Mouse (Mus musculus): ENCODE results near the gene Tpm3.

- no peak for TF ChIP-seq CTCF (conservative IDR thresholded peaks at IDR 0.05 in 1 of 2, IDR thresholded peaks at IDR 0.05 in 1 of 2; ENCODE audit: low read depth in 2 of 2, low read length in 2 of 2)
- TF ChIP-seq POLR2A (IDR thresholded peaks at IDR 0.05; ENCODE audit: low read depth, low read length): no peak
- no peak for TF ChIP-seq JUND (conservative IDR thresholded peaks at IDR 0.05; ENCODE audit: low read depth, low read length)
- no peak for TF ChIP-seq TCF12 (IDR thresholded peaks at IDR 0.05; ENCODE audit: low read depth, low read length)
- no peak for TF ChIP-seq EP300 (IDR thresholded peaks at IDR 0.05; ENCODE audit: low read length)
- TF ChIP-seq JUN (IDR thresholded peaks at IDR 0.05; ENCODE audit: insufficient read depth, low read depth, low read length): no peak
- no peak for TF ChIP-seq HCFC1 (IDR thresholded peaks at IDR 0.05; ENCODE audit: low read depth, low read length)
- no peak for TF ChIP-seq E2F4 (IDR thresholded peaks at IDR 0.05; ENCODE audit: insufficient replicate concordance, low read depth, low read length)
- TF ChIP-seq ZMIZ1 (IDR thresholded peaks at IDR 0.05; ENCODE audit: low read depth, low read length): no peak
- no peak for TF ChIP-seq CHD2 (IDR thresholded peaks at IDR 0.05; ENCODE audit: low read length)
- TF ChIP-seq POLR2AphosphoS2 (IDR thresholded peaks at IDR 0.05; ENCODE audit: low read depth, low read length): no peak
- TF ChIP-seq RCOR1 (conservative IDR thresholded peaks at IDR 0.05; ENCODE audit: low read depth, low read length): no peak
Measured at GRCm38 (mm10) chr3:90118132-90118790, 45.8 kb downstream of the Tpm3 start.

All from CH12.LX (cell line).